Mouse (Mus musculus) liver, embryonic 13.5 days (tissue): ENCODE data around the gene Syndig1l. TPM values are rescaled to one million over a fixed set of nuclear protein-coding genes. Genes with fewer than 3 reads are reported as not detected.

Experiments
- ATAC-seq: fragments of 200-750 bp; cut with Nextera tagmentation; 2 replicates; pipeline ENCODE4 v1.8.0; 2017; ENCODE audit warnings: low read depth, mild to moderate bottlenecking, moderate number of reproducible peaks, moderate library complexity
- DNase-seq: peaks from one replicate; pipeline ENCODE4 v3.0.0; 2022
- H3K27ac ChIP-seq: fragments of 300-500 bp; sonication (generic); 2 replicates; pipeline ENCODE4 v1.5.1; 2015; ENCODE audit warnings: moderate library complexity, mild to moderate bottlenecking, inconsistent platforms
- H3K27me3 ChIP-seq: fragments of 300-500 bp; sonication (generic); 2 replicates; pipeline ENCODE4 v1.6.1; 2015; ENCODE audit warnings: mild to moderate bottlenecking, inconsistent platforms
- H3K36me3 ChIP-seq: fragments of 300-500 bp; sonication (generic); 2 replicates; pipeline ENCODE4 v1.6.1; 2015; ENCODE audit warnings: mild to moderate bottlenecking, inconsistent platforms
- H3K4me1 ChIP-seq: fragments of 300-500 bp; sonication (generic); replicated peaks from 2 replicates; pipeline ENCODE4 v1.6.1; 2015; ENCODE audit warnings: inconsistent platforms
- H3K4me2 ChIP-seq: fragments of 300-500 bp; sonication (generic); 2 replicates; pipeline ENCODE4 v1.6.1; 2015; ENCODE audit warnings: inconsistent platforms, mild to moderate bottlenecking, moderate library complexity
- H3K4me3 ChIP-seq: fragments of 300-500 bp; sonication (generic); replicated peaks from 2 replicates; pipeline ENCODE4 v1.5.1; 2015; ENCODE audit warnings: mild to moderate bottlenecking, inconsistent platforms
- H3K9ac ChIP-seq: fragments of 300-500 bp; sonication (generic); 2 replicates; pipeline ENCODE4 v1.6.1; 2015; ENCODE audit warnings: mild to moderate bottlenecking, inconsistent platforms
- H3K9me3 ChIP-seq: fragments of 300-500 bp; sonication (generic); replicated peaks from 2 replicates; pipeline ENCODE4 v1.6.1; 2016; ENCODE audit warnings: inconsistent platforms
- WGBS: fragments of 180-500 bp; shearing (Covaris S2); methylation state at CpG from one replicate; pipeline ENCODE4 v1.1.7; 2015; ENCODE audit not compliant: insufficient replicate concordance; 5-methylcytosine and 5-hydroxymethylcytosine counted together
- polyA plus RNA-seq: library from polyadenylated mRNA; unstranded; fragments of >200 nt; fragmentation: Nextera tagmentation; extraction: Ambion mirVana; gene quantifications from 2 replicates; pipeline ENCODE4 v1.2.1, GENCODE M21; 2015

The Syndig1l gene
- polyA plus RNA-seq, 1 experiment from 2014 or later: 0.05 TPM

DNA sequence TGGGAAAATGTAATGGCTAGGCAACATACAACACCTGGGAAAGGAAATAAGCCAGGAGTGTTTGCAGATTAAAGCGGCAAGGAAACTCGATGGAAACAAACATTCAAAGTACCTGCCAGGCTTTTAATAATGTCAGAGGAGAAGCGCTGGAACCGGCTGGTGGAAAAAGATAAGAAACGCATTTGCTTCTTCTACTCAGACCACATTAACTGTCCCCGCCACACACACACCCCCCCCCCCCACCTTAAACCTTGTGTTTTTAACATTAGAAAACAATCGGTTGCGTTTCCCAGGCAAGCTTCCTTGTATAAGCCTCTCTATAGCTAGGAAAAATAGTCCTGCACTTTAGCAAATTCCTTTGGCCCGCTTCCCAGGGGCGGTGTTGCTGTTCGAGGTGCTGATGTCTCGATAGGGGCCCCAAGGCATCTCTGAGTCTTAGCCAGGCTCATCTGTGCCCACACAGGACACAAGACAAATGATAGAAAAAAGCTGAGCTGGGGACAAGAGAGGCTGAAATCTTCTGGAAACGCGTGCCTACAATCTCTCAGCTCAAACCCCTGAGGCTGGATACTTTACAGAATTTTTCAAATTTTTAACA, 11.3 kb upstream of the Syndig1l start:
- no peaks in the 10 kb centered on the region for H3K27me3 ChIP-seq
- 4% methylated on average over 14 of the region's 14 CpGs for WGBS
- peak; percentile 49 for DNase-seq
- H3K36me3 ChIP-seq: no peaks in the 10 kb centered on the region
- peak; percentile 86 for ATAC-seq
- H3K9me3 ChIP-seq: no peaks in the 10 kb centered on the region
- peaks cover 26% of the 10 kb centered on the region for H3K4me1 ChIP-seq
- peak overlapping the region; percentile 52 for H3K4me2 ChIP-seq
- peak overlapping the region; percentile 27; the same call in 1 of the 2 replicates for H3K9ac ChIP-seq
- H3K27ac ChIP-seq: peak overlapping the region; percentile 52
- peak overlapping the region; percentile 12; the same call in 1 of the 2 replicates for H3K4me3 ChIP-seq

DNA sequence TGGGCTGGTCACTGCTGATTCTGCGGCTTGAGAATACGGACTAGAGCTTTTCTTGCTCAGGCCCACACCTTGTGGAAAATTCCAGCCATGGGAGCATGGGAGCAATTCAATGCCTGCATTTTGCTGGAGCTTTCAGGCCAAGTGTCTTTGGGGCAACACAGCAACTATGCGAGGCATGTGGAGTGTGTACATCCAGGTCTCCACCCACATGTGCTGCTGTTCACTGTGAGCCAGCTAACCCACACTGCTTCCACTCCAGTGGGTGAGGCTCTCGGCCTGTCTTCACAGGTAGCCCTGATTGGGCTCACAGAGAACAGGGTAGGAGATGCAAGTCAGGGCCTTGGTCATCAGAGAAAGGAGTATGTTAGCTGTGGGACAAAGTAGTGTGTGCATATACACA, 9.2 kb upstream of the Syndig1l start:
- no peak for ATAC-seq
- WGBS: 77% methylated on average over 4 of the region's 4 CpGs

GRCm38 (mm10) chr12:84706886-84707285, 8.3 kb upstream of the Syndig1l start:
- H3K9ac ChIP-seq: no peak overlapping the region
- no peak overlapping the region for H3K4me2 ChIP-seq
- no peaks in the 10 kb centered on the region for H3K36me3 ChIP-seq
- ATAC-seq: no peak
- peaks cover 26% of the 10 kb centered on the region for H3K4me1 ChIP-seq
- no peaks in the 10 kb centered on the region for H3K9me3 ChIP-seq
- H3K27ac ChIP-seq: no peak overlapping the region
- 61% methylated on average over 4 of the region's 4 CpGs for WGBS
- no peak for DNase-seq
- peaks cover 8% of the 10 kb centered on the region for H3K27me3 ChIP-seq
- H3K4me3 ChIP-seq: no peak overlapping the region

More for the DNA sequence above, 9.2 kb upstream of the Syndig1l start:
- Histone ChIP-seq H3K9ac (no peak overlapping the region), H3K36me3 (no peaks in the 10 kb centered on the region), H3K27me3 (no peaks in the 10 kb centered on the region), H3K4me2 (no peak overlapping the region), H3K9me3 (no peaks in the 10 kb centered on the region), H3K4me3 (no peak overlapping the region), H3K4me1 (peaks cover 26% of the 10 kb centered on the region), H3K27ac (no peak overlapping the region)
- no peak for DNase-seq

DNA sequence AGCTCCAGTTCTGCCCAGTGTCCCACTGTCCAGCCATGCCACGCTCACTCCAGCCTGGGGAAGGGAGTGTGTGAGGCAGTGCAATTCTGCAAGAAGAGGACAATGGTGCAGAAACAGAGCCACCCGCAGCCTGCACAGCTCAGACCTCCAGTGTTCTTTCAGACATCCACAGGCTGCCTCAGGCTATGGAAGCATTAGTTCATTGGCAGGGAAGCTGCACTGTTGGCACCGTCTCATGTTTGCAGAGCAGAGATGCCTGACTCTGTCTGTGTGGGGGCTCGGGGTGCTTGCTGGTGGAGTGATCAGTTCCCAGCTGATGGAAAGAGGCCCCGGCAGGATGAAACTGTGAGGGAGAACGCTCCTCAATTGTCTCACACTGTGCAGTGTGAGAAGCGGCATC, 4.0 kb upstream of the Syndig1l start:
- H3K36me3 ChIP-seq: no peaks in the 10 kb centered on the region
- H3K27me3 ChIP-seq: peaks cover 51% of the 10 kb centered on the region
- no peak overlapping the region for H3K4me3 ChIP-seq
- DNase-seq: no peak
- no peak overlapping the region for H3K4me2 ChIP-seq
- peaks cover 8% of the 10 kb centered on the region; the same call in 1 of the 2 replicates for H3K4me1 ChIP-seq
- ATAC-seq: no peak
- no peak overlapping the region for H3K9ac ChIP-seq
- 68% methylated on average over 7 of the region's 7 CpGs for WGBS
- no peaks in the 10 kb centered on the region for H3K9me3 ChIP-seq
- no peak overlapping the region for H3K27ac ChIP-seq

DNA sequence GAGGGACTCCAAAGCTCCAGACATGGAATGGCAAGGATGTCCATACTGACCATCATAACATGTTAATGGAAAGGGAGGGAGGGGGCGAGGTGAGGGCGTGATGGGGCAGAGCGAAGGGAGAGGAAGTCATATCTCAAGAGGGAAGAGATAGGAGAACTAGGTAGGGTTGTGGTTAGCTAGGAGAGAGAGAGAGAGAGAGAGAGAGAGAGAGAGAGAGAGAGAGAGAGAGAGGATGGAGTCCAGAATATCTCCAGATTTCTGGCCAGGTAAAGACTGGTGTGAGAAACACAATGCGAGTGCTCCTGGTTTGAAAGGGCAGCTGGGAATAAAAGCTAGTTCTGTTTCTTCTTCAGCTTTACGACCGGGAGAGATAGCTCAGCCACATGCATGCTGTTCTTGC, 6.5 kb downstream of the Syndig1l start:
- WGBS: 41% methylated on average over 6 of the region's 6 CpGs
- ATAC-seq: no peak
- no peaks in the 10 kb centered on the region for H3K4me1 ChIP-seq

DNA sequence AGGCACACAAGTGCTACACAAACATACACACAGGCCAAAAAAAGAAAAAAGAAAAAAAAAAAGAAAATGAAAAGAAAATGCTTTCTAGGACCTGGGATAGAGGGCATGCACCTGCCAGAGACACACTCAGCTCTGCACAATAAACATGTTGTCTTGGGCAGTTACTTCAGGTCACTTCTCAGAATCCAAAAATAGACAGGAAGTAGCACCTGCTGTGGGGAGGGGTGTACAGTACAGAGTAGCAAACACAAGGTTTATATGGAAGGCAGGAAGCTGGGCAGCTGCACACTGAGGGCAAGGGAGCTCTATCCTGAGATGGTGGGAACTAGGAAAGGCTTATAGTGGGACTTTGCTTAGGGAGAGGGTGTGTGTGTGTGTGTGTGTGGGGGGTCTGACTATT, 7.3 kb downstream of the Syndig1l start:
- Histone ChIP-seq H3K27ac (no peak overlapping the region), H3K27me3 (peaks cover 24% of the 10 kb centered on the region), H3K9ac (no peak overlapping the region), H3K36me3 (no peaks in the 10 kb centered on the region), H3K4me2 (no peak overlapping the region), H3K9me3 (no peaks in the 10 kb centered on the region), H3K4me3 (no peak overlapping the region), H3K4me1 (no peaks in the 10 kb centered on the region)
- no peak for ATAC-seq
- DNase-seq: no peak

More for the DNA sequence above, 6.5 kb downstream of the Syndig1l start:
- Histone ChIP-seq H3K9me3 (no peaks in the 10 kb centered on the region), H3K27ac (no peak overlapping the region), H3K4me3 (no peak overlapping the region), H3K27me3 (peaks cover 32% of the 10 kb centered on the region), H3K36me3 (no peaks in the 10 kb centered on the region), H3K9ac (no peak overlapping the region), H3K4me2 (no peak overlapping the region)
- no peak for DNase-seq

DNA sequence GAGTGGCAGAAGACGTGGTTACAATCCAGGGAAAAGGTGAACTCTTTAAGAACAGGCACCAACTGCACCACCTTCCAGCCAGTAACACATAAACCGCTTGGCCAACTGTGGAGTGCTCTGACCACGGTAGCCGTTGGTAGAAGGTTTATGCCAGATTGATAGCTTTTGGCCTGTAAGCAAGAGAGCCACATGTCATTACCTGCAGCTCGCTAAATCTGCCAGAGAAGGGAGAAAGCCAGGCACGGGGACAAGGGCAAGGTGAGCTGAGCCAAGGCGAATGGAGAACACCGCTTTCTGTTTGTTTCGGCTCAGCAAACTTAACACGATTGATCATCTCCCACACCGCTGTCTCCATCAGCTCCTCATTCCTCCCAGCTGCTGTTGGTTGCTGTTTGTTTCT, 9.6 kb downstream of the Syndig1l start:
- no peak overlapping the region for H3K9ac ChIP-seq
- WGBS: 76% methylated on average over 11 of the region's 11 CpGs

DNA sequence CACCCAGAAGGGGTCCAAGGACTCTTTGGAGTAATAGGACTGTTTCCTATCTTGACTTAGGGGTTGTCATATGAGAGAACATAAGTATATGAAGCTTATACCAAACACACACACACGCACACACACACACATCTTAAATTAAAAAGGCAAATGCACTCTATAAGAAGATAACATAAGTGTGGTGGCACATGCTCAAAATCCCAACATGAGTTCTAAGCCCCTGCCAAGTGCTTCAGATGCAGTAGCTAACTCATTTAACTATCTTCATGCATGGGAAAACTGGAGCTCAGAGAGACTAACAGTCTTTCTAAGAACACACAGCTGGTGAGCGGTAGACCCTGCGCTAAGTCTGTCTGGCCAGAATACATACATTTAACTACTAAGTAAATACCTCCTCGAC, 11.1 kb downstream of the Syndig1l start:
- ATAC-seq (no peak), DNase-seq (no peak)
- 76% methylated on average over 4 of the region's 4 CpGs for WGBS
- H3K36me3 ChIP-seq: no peaks in the 10 kb centered on the region
- H3K27me3 ChIP-seq: no peaks in the 10 kb centered on the region
- no peak overlapping the region for H3K4me2 ChIP-seq
- H3K9me3 ChIP-seq: no peaks in the 10 kb centered on the region
- H3K4me1 ChIP-seq: no peaks in the 10 kb centered on the region
- no peak overlapping the region for H3K27ac ChIP-seq
- H3K4me3 ChIP-seq: no peak overlapping the region
- no peak overlapping the region for H3K9ac ChIP-seq

More for the DNA sequence above, 9.6 kb downstream of the Syndig1l start:
- Histone ChIP-seq H3K4me1 (no peaks in the 10 kb centered on the region), H3K27me3 (peaks cover 4% of the 10 kb centered on the region; the same call in 1 of the 2 replicates), H3K4me2 (no peak overlapping the region), H3K9me3 (no peaks in the 10 kb centered on the region), H3K36me3 (no peaks in the 10 kb centered on the region), H3K27ac (no peak overlapping the region), H3K4me3 (no peak overlapping the region)
- ATAC-seq (no peak), DNase-seq (no peak)

DNA sequence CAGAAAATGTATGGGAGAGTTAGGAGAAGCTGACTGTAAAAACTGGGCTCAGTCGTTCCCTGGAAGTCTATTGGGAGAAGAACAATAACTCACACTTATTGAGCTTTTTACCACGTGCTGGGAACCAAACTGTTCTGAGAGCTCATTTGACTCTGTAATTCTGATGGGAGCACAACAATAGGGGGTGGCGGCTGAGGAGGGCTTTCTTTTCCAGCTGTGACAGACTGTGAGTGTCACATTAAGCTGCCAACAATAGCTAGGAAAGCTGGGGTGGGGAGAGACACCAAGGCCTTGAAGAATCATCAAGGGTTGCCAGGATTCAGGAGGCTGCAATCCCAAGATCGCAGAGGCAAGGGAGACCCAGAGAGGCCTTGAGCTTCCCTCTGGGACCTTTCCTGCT, 12.5 kb downstream of the Syndig1l start:
- 47% methylated on average over 4 of the region's 4 CpGs for WGBS
- DNase-seq (no peak), ATAC-seq (no peak)
- no peak overlapping the region for H3K27ac ChIP-seq
- H3K36me3 ChIP-seq: no peaks in the 10 kb centered on the region
- no peaks in the 10 kb centered on the region for H3K9me3 ChIP-seq
- no peaks in the 10 kb centered on the region for H3K4me1 ChIP-seq
- 0 out of 2 replicates have a peak, but pooled peaks cover 6% of the 10 kb centered on the region for H3K27me3 ChIP-seq
- no peak overlapping the region for H3K4me2 ChIP-seq
- no peak overlapping the region for H3K9ac ChIP-seq
- no peak overlapping the region for H3K4me3 ChIP-seq

DNA sequence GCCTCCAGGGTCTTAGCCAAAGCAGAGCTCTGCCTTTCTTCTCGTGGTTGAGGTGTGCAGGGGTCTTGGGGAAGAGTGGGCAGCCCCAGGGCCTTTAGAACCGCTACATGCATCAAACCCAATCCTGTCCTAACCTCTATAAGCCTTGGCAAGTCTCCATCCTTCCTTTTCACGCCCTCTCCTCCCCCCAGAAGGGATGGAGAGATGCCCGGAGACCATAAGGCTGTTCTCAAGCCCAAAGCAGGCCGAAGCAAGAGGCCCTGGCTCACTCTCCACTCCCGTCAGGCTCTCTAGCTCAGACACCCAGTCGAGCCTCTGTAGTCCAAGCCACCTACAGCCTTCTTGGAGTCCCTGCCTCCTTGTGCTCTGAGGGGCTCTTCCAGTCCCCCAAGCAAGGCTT, 14.1 kb downstream of the Syndig1l start:
- ATAC-seq (no peak), DNase-seq (no peak)
- Histone ChIP-seq H3K36me3 (no peaks in the 10 kb centered on the region), H3K27ac (no peak overlapping the region), H3K4me3 (no peak overlapping the region), H3K4me2 (no peak overlapping the region), H3K9me3 (no peaks in the 10 kb centered on the region), H3K27me3 (peaks cover 19% of the 10 kb centered on the region), H3K9ac (no peak overlapping the region), H3K4me1 (no peaks in the 10 kb centered on the region)
- WGBS: 45% methylated on average over 7 of the region's 7 CpGs

- H3K9ac ChIP-seq: no peak overlapping the region
- ATAC-seq (no peak), DNase-seq (no peak)
- 55% methylated on average over 3 of the region's 3 CpGs for whole genome bisulfite sequencing
- peaks cover 19% of the 10 kb centered on the region for H3K27me3 ChIP-seq
- H3K9me3 ChIP-seq: no peaks in the 10 kb centered on the region
- H3K4me1 ChIP-seq: no peaks in the 10 kb centered on the region
- no peaks in the 10 kb centered on the region for H3K36me3 ChIP-seq
- H3K4me2 ChIP-seq: no peak overlapping the region
- no peak overlapping the region for H3K4me3 ChIP-seq
- no peak overlapping the region for H3K27ac ChIP-seq
Observed at GRCm38 (mm10) chr12:84676011-84676410, 22.6 kb downstream of the Syndig1l start.
